Mouse (Mus musculus) liver, postnatal 0 days (tissue): ENCODE measurements around the gene Sdf2l1.
"Not testable (repeated sequence)": the region's sequence is repeated elsewhere in the genome, so short reads cannot be mapped to it uniquely, and the experiment has no call there.

Experiments used
- CTCF ChIP-seq: sonication (generic); IDR thresholded peaks from 2 replicates; pipeline ENCODE4 v1.5.1; 2016; ENCODE audit warnings: antibody characterized with exemption, low read depth
- EP300 ChIP-seq: IDR thresholded peaks from 2 replicates; pipeline ENCODE4 v1.6.1; 2016; ENCODE audit warnings: antibody characterized with exemption, low read depth, mild to moderate bottlenecking

DNA sequence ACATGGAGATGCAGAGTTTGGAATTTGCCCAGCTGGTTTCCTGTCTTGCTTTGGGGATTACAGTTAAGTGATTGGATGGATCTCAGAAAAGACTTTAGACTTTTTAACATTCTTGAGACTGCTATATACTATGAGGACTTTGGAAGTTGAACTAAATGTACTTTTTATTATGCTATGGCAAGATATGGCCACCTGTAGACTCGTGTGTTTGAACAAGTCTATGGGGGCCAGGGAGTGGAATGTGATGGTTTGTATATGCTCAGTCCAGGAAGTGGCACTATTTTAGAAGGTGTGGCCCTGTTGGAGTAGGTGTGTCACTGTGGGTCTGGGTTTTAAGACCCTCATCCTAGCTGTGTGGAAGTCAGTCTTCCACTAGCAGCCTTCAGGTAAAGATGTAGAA is 33.3 kb upstream of the Sdf2l1 start:
- TF ChIP-seq CTCF, EP300: not testable (repeated sequence)
